Mouse (Mus musculus) limb, embryonic 11.5 days (tissue): ENCODE measurements at regions not wholly inside any gene's neighbourhood (a gene's known extent, or its start where the extent isn't known, plus 50 kb on each side); places are given as distances from the start of the nearest gene placed in this dataset.

Experiments
- ATAC-seq: fragments of 200-750 bp; cut with Nextera tagmentation; 2 replicates; pipeline ENCODE4 v1.8.0; 2017; ENCODE audit warnings: low read depth; ENCODE audit not compliant: insufficient number of reproducible peaks, low FRiP score, low TSS enrichment
- DNase-seq: peaks from one replicate; pipeline ENCODE4 v3.0.0-alpha.2; 2015; ENCODE audit warnings: low spot score
- H3K27ac ChIP-seq: fragments of 300-500 bp; sonication (generic); replicated peaks from 2 replicates; pipeline ENCODE4 v1.5.1; 2014; ENCODE audit warnings: low read depth, mild to moderate bottlenecking, low read length
- H3K27me3 ChIP-seq: fragments of 300-500 bp; sonication (generic); 2 replicates; pipeline ENCODE4 v1.6.1; 2014; ENCODE audit warnings: mild to moderate bottlenecking, low read length, mixed read lengths; ENCODE audit not compliant: control insufficient read depth, insufficient read depth
- H3K36me3 ChIP-seq: fragments of 300-500 bp; sonication (generic); 2 replicates; pipeline ENCODE4 v1.6.1; 2014; ENCODE audit warnings: mild to moderate bottlenecking, low read length, moderate library complexity, mixed read lengths; ENCODE audit not compliant: control insufficient read depth, insufficient read depth
- H3K4me1 ChIP-seq: fragments of 300-500 bp; sonication (generic); 2 replicates; pipeline ENCODE4 v1.6.1; 2014; ENCODE audit warnings: low read length, mixed read lengths; ENCODE audit not compliant: control insufficient read depth, insufficient read depth
- H3K4me2 ChIP-seq: fragments of 300-500 bp; sonication (generic); 2 replicates; pipeline ENCODE4 v1.6.1; 2014; ENCODE audit warnings: low read depth, mild to moderate bottlenecking, moderate library complexity; ENCODE audit not compliant: severe bottlenecking
- H3K4me3 ChIP-seq: fragments of 300-500 bp; sonication (generic); 2 replicates; pipeline ENCODE4 v1.5.1; 2014; ENCODE audit warnings: low read depth, low read length
- H3K9ac ChIP-seq: fragments of 300-500 bp; sonication (generic); 2 replicates; pipeline ENCODE4 v1.6.1; 2014; ENCODE audit warnings: mild to moderate bottlenecking, low read length
- H3K9me3 ChIP-seq: fragments of 300-500 bp; sonication (generic); 2 replicates; pipeline ENCODE4 v1.6.1; 2016; ENCODE audit warnings: low read length; ENCODE audit not compliant: control insufficient read depth
- WGBS: fragments of 180-500 bp; shearing (Covaris S2); extraction: QIAGEN DNeasy Blood & Tissue Kit; methylation state at CpG from one replicate; pipeline ENCODE4 v1.1.7; 2014; 5-methylcytosine and 5-hydroxymethylcytosine counted together

DNA sequence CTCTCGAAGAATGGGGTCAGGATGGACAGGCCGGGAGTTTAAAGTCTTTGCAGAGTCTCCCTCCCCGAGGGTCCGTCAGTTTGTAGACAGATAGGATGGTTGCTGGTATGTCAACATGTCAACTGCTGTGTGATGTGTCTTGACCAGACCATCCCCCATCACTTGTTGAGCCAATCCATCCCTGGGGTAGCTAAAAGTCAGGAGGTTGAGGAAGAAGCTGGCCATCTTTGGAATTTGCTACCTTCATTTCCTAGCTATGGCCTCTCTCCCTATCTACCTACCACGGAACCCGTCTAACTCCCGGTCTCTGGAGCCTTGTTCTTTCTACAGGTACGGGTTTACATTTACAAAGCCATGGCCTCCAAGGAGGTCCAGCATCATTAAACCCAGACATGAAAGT, 128.0 kb upstream of the Six2 start:
- H3K36me3 ChIP-seq, result no peaks in the 10 kb centered on the region
- H3K4me3 ChIP-seq, result no peak overlapping the region
- 92% methylated on average over 8 of the region's 8 CpGs for WGBS
- no peaks in the 10 kb centered on the region for H3K27me3 ChIP-seq
- H3K4me1 ChIP-seq, result no peaks in the 10 kb centered on the region
- H3K4me2 ChIP-seq, result no peak overlapping the region
- H3K9ac ChIP-seq, result no peak overlapping the region
- H3K9me3 ChIP-seq, result no peaks in the 10 kb centered on the region
- no peak for ATAC-seq
- no peak overlapping the region for H3K27ac ChIP-seq
- no peak for DNase-seq

DNA sequence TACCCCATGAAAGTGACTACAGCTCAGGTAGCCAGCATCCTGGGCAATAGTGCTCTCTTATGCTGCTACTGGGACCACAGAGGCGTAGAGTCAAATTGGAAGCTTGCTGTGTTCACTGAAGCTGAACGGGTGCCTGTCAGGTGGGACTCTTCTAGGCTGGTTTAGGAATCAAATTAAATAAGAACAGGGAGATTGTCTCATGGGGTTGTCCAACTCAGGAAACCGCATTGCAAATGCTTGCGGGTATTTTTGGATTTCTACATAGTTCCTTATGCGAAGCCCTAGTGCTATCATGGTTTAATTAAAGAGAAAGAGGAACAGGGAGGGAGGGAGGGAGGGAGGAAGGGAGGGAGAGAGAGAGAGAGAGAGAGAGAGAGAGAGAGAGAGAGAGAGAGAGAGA, 120.5 kb upstream of the Six2 start:
- no peak for ATAC-seq

DNA sequence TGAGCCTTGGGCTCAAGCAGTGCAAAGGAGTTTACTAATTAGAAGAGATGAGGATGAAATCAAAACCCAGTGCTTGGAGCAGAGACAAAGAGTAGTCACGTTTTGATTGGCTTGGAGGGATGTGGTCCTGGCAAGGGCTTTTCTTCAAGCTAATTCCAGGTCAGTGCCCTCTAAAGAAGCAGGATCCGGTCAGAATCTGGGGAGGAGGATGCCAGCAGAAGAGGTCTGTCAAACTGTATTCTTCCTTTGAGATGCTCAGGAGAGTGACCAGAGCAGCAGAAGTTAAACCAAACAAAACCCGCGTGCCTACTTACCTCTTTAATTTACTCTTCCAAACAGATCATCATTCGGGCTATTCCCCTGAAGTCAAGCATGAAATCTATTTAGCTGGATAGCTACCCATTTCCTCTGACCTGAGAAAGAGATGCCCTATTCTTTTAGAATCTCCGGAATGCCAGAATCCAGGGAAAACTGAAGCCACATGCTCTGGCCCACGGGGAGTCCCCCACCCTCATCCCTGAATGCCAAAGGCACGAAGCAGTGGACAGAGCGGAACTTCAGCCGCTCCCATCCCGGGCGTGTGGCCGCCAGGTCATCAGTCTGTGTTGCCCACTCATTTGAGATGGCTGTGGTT, 117.8 kb upstream of the Six2 start:
- ATAC-seq (no peak), DNase-seq (no peak)
- H3K4me2 ChIP-seq, result no peak overlapping the region
- H3K9ac ChIP-seq, result no peak overlapping the region
- H3K4me3 ChIP-seq, result no peak overlapping the region
- H3K27me3 ChIP-seq, result no peaks in the 10 kb centered on the region
- WGBS, result 79% methylated on average over 13 of the region's 13 CpGs
- no peaks in the 10 kb centered on the region for H3K36me3 ChIP-seq
- H3K4me1 ChIP-seq, result peaks cover 6% of the 10 kb centered on the region
- H3K27ac ChIP-seq, result no peak overlapping the region
- no peaks in the 10 kb centered on the region for H3K9me3 ChIP-seq

More for the DNA sequence above, 120.5 kb upstream of the Six2 start:
- Histone ChIP-seq H3K27ac (no peak overlapping the region), H3K9me3 (no peaks in the 10 kb centered on the region), H3K36me3 (no peaks in the 10 kb centered on the region), H3K4me2 (no peak overlapping the region), H3K27me3 (no peaks in the 10 kb centered on the region), H3K4me1 (no peaks in the 10 kb centered on the region), H3K4me3 (no peak overlapping the region), H3K9ac (no peak overlapping the region)
- no peak for DNase-seq
- WGBS, result 74% methylated on average over 5 of the region's 5 CpGs

DNA sequence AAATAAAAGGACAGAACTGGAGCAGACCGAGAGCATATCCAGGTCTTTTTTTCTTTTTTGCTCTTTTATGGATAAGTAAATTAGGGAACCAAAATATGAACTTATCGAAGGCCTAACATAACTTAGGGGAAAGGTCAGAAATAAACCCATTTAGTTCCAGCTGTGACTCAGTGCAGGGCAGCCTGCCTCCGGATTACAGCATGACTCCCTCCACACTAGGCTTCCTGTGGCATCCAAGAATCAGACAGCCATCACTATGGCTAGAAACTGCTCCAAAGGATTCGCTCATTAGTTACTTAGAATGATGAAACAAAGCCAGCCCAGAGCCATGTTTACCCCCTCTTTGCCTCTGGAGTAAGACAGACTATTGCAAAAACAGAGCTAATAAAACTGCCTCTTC, 116.6 kb upstream of the Six2 start:
- Histone ChIP-seq H3K4me3 (no peak overlapping the region), H3K27me3 (0 out of 2 replicates have a peak, but pooled peaks cover 4% of the 10 kb centered on the region), H3K9me3 (no peaks in the 10 kb centered on the region), H3K4me1 (peaks cover 16% of the 10 kb centered on the region), H3K27ac (no peak overlapping the region), H3K9ac (no peak overlapping the region), H3K36me3 (no peaks in the 10 kb centered on the region), H3K4me2 (no peak overlapping the region)
- no peak for DNase-seq
- ATAC-seq, result no peak
- whole genome bisulfite sequencing, result 70% methylated on average over 4 of the region's 4 CpGs

DNA sequence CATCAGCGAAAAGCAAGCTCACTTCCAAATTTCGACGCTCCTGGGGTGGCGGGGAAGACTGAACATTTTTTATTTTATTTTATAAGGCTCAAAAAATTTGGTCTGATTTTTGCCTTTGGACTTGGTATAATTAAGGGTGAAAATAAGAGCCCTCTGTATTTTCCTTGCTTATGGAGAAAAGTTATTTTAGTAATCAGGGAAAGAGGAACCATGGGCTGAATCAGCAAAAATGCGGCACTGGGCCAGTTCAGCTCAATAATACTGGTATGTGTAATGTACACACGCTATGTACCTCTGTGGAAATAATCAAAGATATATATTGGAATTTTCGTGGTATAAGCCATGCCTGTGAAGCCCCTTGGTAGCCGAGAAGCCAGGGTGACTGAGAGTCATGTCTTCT, 113.7 kb upstream of the Six2 start:
- Histone ChIP-seq H3K4me3 (no peak overlapping the region), H3K27me3 (0 out of 2 replicates have a peak, but pooled peaks cover 10% of the 10 kb centered on the region)

DNA sequence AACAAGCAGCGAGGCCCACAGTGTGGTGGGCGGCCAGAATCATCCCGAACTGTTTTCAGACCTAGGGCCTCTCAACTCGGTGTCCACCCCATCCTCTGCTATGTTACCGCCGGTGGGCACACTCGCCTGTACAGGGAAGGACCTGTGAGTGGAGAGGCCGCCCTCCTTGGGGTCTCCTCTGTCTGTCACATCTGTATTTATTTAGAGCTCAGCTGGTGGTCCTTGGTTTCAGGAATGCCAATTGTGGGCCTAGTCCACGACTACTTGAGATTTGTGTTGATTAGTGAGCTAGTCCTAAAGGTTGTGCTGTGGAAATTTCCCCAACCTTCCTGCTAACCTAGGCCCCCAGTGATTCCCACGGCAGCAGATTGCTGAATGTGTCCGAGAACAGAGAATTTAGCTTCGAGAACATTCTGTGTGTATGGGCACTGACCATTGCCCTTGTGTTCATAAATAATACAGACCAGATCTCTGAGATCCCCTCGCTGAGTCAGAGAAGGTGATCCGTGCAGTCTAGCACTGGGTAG, 113.1 kb upstream of the Six2 start:
- H3K9ac ChIP-seq, result no peak overlapping the region; the same call in 1 of the 2 replicates
- ATAC-seq, result peak; percentile 32; the same call in 1 of the 2 replicates
- H3K27me3 ChIP-seq, result 0 out of 2 replicates have a peak, but pooled peaks cover 10% of the 10 kb centered on the region
- H3K4me1 ChIP-seq, result peaks cover 28% of the 10 kb centered on the region
- H3K4me2 ChIP-seq, result peak overlapping the region; percentile 99
- no peak overlapping the region for H3K27ac ChIP-seq
- peak overlapping the region; percentile 51; the same call in 1 of the 2 replicates for H3K4me3 ChIP-seq
- 12% methylated on average over 14 of the region's 14 CpGs for WGBS
- no peaks in the 10 kb centered on the region for H3K36me3 ChIP-seq
- no peaks in the 10 kb centered on the region for H3K9me3 ChIP-seq
- no peak for DNase-seq

More for the DNA sequence above, 113.7 kb upstream of the Six2 start:
- Histone ChIP-seq H3K4me2 (no peak overlapping the region), H3K9ac (no peak overlapping the region), H3K9me3 (no peaks in the 10 kb centered on the region), H3K36me3 (no peaks in the 10 kb centered on the region), H3K27ac (no peak overlapping the region), H3K4me1 (peaks cover 28% of the 10 kb centered on the region)
- no peak for DNase-seq
- no peak for ATAC-seq
- 85% methylated on average over 8 of the region's 8 CpGs for WGBS

DNA sequence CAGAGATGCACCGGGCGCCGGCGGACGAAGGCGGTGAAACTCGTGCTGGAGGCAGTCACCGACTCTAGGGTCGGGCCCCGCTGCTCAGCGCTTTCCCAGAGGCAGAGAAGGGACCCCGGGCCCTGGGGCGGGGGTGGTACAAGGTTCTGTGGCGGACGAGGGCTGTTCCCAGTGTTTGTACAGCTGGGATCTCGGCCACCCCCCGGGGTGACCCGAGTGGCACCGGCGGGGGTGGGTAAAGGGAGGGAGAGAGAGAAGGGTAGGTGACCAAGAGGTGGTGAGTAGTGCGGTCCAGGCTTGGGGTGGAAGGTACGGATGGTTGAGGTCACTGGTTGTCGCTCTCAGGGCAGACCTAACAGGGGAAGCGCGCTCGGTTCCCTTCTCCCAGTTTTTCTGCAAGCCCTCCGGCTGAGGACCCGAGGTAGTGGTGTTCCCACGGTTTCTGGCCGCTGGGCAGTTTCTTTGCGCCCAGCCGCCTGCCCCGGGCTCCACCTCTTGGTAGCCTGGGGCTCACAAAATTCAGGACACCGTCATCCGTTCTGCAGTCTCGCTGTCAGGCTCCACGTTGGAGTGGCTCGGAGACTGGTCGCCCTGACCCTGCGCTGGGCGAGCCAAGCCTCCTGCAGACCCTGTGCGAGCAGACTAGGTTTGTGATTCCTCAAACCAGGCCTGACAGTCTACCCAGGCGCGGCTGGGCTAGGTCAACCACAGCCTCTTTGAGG, 112.4 kb upstream of the Six2 start:
- peak overlapping the region; percentile 51 for H3K4me3 ChIP-seq
- no peaks in the 10 kb centered on the region for H3K9me3 ChIP-seq
- peak overlapping the region; percentile 99 for H3K4me2 ChIP-seq
- peak overlapping the region; percentile 67 for H3K9ac ChIP-seq
- no peak overlapping the region; the same call in 1 of the 2 replicates for H3K27ac ChIP-seq
- 0 out of 2 replicates have a peak, but pooled peaks cover 10% of the 10 kb centered on the region for H3K27me3 ChIP-seq
- H3K4me1 ChIP-seq, result peaks cover 28% of the 10 kb centered on the region
- H3K36me3 ChIP-seq, result no peaks in the 10 kb centered on the region
- under 1% methylated on average over 44 of the region's 44 CpGs for WGBS
- DNase-seq, result peak; percentile 69
- peak; percentile 48 for ATAC-seq

DNA sequence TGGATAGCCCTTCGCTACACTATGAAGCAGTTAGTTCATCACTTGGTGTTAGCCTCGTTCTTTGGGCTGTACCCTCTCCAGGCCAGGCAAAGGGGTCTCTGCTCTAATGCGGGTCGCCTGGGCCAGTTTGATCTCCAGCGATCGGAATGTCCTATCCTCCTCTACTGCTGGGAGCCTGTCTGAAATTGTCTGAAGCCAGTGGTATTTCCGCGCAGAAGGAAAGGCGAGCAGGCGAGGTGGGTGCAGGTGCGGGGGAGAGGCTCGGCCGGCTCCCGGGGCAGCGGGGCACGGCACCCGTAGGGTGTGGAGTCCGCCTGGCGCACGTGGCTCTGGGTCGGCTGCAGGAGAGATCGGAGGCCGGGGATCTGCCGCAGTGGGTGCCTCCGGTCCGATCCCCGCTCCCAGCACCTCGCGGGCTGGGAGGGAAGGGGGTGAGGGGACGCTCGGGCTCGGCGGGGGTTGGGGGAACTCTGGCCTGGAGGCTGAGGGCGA, 111.8 kb upstream of the Six2 start:
- Histone ChIP-seq H3K4me3 (peak overlapping the region; percentile 51), H3K27ac (no peak overlapping the region; the same call in 1 of the 2 replicates), H3K9me3 (no peaks in the 10 kb centered on the region), H3K9ac (peak overlapping the region; percentile 67), H3K27me3 (0 out of 2 replicates have a peak, but pooled peaks cover 10% of the 10 kb centered on the region), H3K4me1 (peaks cover 28% of the 10 kb centered on the region), H3K36me3 (no peaks in the 10 kb centered on the region), H3K4me2 (peak overlapping the region; percentile 99)
- WGBS, result under 1% methylated on average over 27 of the region's 34 CpGs
- peak; percentile 69 for DNase-seq
- ATAC-seq, result peak; percentile 38; the same call in 1 of the 2 replicates
